Comparison of ENCODE assay signal across 21 mouse cellular contexts in genomic region chr15:22351502-22351901, GRCm38 (mm10).
DNase-seq lines count a peak whose midpoint lies in the region; TF ChIP-seq lines count a peak whose summit lies in the region.
"Had no signal": no experiment of that assay in that cellular context is flagged by ENCODE, and none has a peak within 500 bp of the region (broad histone marks: within the 10 kb centered on the region; RNA-seq: fewer than 3 reads in every experiment).

No protein-coding gene starts in this region.

- TF ChIP-seq EP300 in MEL (IDR thresholded peaks at IDR 0.05; ENCODE audit: low read depth in 1 of 2, low read length in 2 of 2): no peak

- H3K27me3 ChIP-seq in C2C12 (ENCODE audit: control insufficient read depth, insufficient read depth, insufficient read length) (no peaks in the 10 kb centered on the region), MEL (ENCODE audit: control insufficient read depth in 1 of 2, insufficient read depth in 2 of 2, low read length in 2 of 2) (no peaks in the 10 kb centered on the region), myocyte (ENCODE audit: control insufficient read depth, insufficient read depth, insufficient read length) (no peaks in the 10 kb centered on the region)
- H3K27me3 ChIP-seq: CH12.LX, Patski had no signal

- TF ChIP-seq CTCF in C2C12 (IDR thresholded peaks at IDR 0.05; ENCODE audit: control insufficient read depth, insufficient read depth, insufficient read length) (no peak), MEL (IDR thresholded peaks at IDR 0.05 in 2 of 3, conservative IDR thresholded peaks at IDR 0.05 in 1 of 3; ENCODE audit: control insufficient read depth in 1 of 3, insufficient read depth in 1 of 3, low read depth in 2 of 3, low read length in 3 of 3, poor library complexity in 1 of 3, severe bottlenecking in 1 of 3) (no peak)

- H3K36me3 ChIP-seq in C2C12 (ENCODE audit: control insufficient read depth, insufficient read depth) (no peaks in the 10 kb centered on the region), MEL (ENCODE audit: control insufficient read depth in 1 of 2, insufficient read depth in 2 of 2, low read length in 2 of 2) (no peaks in the 10 kb centered on the region), myocyte (ENCODE audit: control insufficient read depth, insufficient read depth) (no peaks in the 10 kb centered on the region)
- H3K36me3 ChIP-seq: G1E had no signal

- no peaks in the 10 kb centered on the region for H3K79me3 ChIP-seq in C2C12 (ENCODE audit: low read depth)

- no peak for TF ChIP-seq RAD21 in MEL (IDR thresholded peaks at IDR 0.05; ENCODE audit: low read depth, low read length)

- H3ac ChIP-seq in C2C12 (ENCODE audit: control insufficient read depth, insufficient read length, low read depth): no peak overlapping the region
- no peak overlapping the region for H3ac ChIP-seq in myocyte (ENCODE audit: control insufficient read depth, insufficient read length)

- intact Hi-C loops in left cerebral cortex, postnatal 14 days (cut with DNase I): no loop called here

- H3K79me2 ChIP-seq in C2C12 (ENCODE audit: control insufficient read depth, insufficient read depth): no peaks in the 10 kb centered on the region
- no peaks in the 10 kb centered on the region for H3K79me2 ChIP-seq in MEL (ENCODE audit: control insufficient read depth, insufficient read depth, low read length, poor library complexity)
- H3K79me2 ChIP-seq in myocyte (ENCODE audit: control insufficient read depth, insufficient read depth): no peaks in the 10 kb centered on the region

- no peak overlapping the region for H3K4me3 ChIP-seq in C2C12 (ENCODE audit: insufficient read depth, poor library complexity, severe bottlenecking)
- H3K4me3 ChIP-seq in MEL (ENCODE audit: control insufficient read depth in 1 of 2, insufficient read depth in 1 of 2, low read depth in 2 of 2, low read length in 2 of 2): peak overlapping the region in 1 of 2 experiments; percentile 78; a peak in 2 of 4 replicates
- no peak overlapping the region for H3K4me3 ChIP-seq in myocyte

- H3K4me1 ChIP-seq in MEL (ENCODE audit: control insufficient read depth in 1 of 2, insufficient read depth in 2 of 2, low read length in 2 of 2): peaks cover 0 to 6% of the 10 kb centered on the region in 2 experiments; a peak in 1 of 4 replicates

- H3K9ac ChIP-seq in MEL (ENCODE audit: control insufficient read depth, low read depth, low read length, poor library complexity, severe bottlenecking): no peak overlapping the region

- no peak overlapping the region for H3K27ac ChIP-seq in MEL (ENCODE audit: control insufficient read depth, low read depth, low read length)

- no peak for TF ChIP-seq POLR2A in MEL (IDR thresholded peaks at IDR 0.05; ENCODE audit: control insufficient read depth in 1 of 2, insufficient read depth in 1 of 2, low read depth in 1 of 2, low read length in 2 of 2, poor library complexity in 1 of 2)
- TF ChIP-seq POLR2A in myocyte (IDR thresholded peaks at IDR 0.05; ENCODE audit: insufficient read length, low read depth): no peak

- DNase-seq in MEL (ENCODE audit: low read depth, low spot score): peak; percentile 5
- no peak for DNase-seq in lung, adult 18-20 months
- DNase-seq in right cerebral cortex, postnatal 36 days (ENCODE audit: low spot score in 2 of 2): no peak
- no peak for DNase-seq in left cerebral cortex, postnatal 14 days (ENCODE audit: low spot score in 2 of 2)
- DNase-seq: adrenal gland, adult 2 months; adrenal gland, adult 8-10 months; adrenal gland, postnatal 10 days; adrenal gland, postnatal 14 days; adrenal gland, postnatal 25 days; adrenal gland, postnatal 36 days; B cell, adult 2 months; cerebellum, adult 11 months; cerebellum, adult 11-12 months; cerebellum, adult 18-20 months; cerebellum, adult 2 months; cerebellum, adult 8-10 months had no signal

- H3K4me2 ChIP-seq in myocyte (ENCODE audit: low read depth): no peak overlapping the region

- H3K9me3 ChIP-seq in MEL (replicated peaks; ENCODE audit: insufficient read depth, low read length): no peaks in the 10 kb centered on the region
- H3K9me3 ChIP-seq: G1E had no signal

TF ChIP-seq in C2C12, 6 proteins besides CTCF, POLR2A, EP300 and RAD21:
- TF ChIP-seq MAX (IDR thresholded peaks at IDR 0.05) (no peak), MYOG (IDR thresholded peaks at IDR 0.05; ENCODE audit: control insufficient read depth, extremely low read depth, insufficient read length) (no peak), CEBPB (IDR thresholded peaks at IDR 0.05; ENCODE audit: low read depth) (no peak), FOSL1 (IDR thresholded peaks at IDR 0.05; ENCODE audit: insufficient read depth, low read length, poor library complexity, severe bottlenecking) (no peak), USF1 (IDR thresholded peaks at IDR 0.05; ENCODE audit: low read depth) (peak; percentile 67)
TF ChIP-seq in C2C12: peak in this region for 1.

TF ChIP-seq in MEL, 35 proteins besides CTCF, POLR2A, EP300 and RAD21:
- TF ChIP-seq USF2 (IDR thresholded peaks at IDR 0.05; ENCODE audit: borderline replicate concordance in 1 of 2, insufficient read depth in 1 of 2, low read depth in 1 of 2, low read length in 2 of 2): 0 out of 4 replicates have a peak, but pooled peaks of 1 of the 2 experiments have one; percentile 45
- TF ChIP-seq POLR2AphosphoS5 (IDR thresholded peaks at IDR 0.05; ENCODE audit: borderline replicate concordance, low read depth, low read length): no peak
- peak; percentile 86 for TF ChIP-seq USF1 (IDR thresholded peaks at IDR 0.05; ENCODE audit: low read depth, low read length)

TF ChIP-seq in myocyte, 11 proteins besides CTCF, POLR2A, EP300 and RAD21:
- TF ChIP-seq REST (IDR thresholded peaks at IDR 0.05; ENCODE audit: insufficient read depth, insufficient read length) (no peak), USF1 (IDR thresholded peaks at IDR 0.05; ENCODE audit: low read depth) (peak; percentile 70)
